Mouse (Mus musculus) lung, postnatal 0 days (tissue): ENCODE data around the gene Sptbn4.

Experiments used
- CTCF ChIP-seq: IDR thresholded peaks from 2 replicates; pipeline ENCODE4 v1.5.1; 2016; ENCODE audit warnings: antibody characterized with exemption, mild to moderate bottlenecking
- EP300 ChIP-seq: IDR thresholded peaks from 2 replicates; pipeline ENCODE4 v1.6.1; 2016; ENCODE audit warnings: antibody characterized with exemption, mild to moderate bottlenecking, control low read depth

DNA sequence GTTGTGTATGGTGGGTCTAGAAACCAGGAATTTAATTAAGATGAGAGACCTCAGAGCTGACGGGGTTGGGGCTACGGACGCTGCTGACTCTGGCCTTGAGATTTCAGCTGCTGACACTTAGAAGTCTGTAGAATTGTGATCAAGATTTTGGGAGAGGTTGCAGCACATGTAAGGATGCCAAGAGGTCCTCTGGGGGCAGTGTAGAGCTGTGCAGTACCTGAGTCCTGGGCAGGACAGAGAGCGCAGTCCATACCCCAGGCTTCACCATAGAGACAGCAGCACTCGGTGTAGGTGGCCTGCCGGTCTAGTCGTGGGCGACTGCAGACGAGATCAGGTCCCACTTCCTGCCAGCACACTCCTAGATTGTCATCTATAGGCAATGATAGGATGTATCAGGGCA lies 139.9 kb downstream of the Sptbn4 start:
- TF ChIP-seq EP300 (no peak), CTCF (peak; percentile 58)
